Mouse (Mus musculus) 416B (cell line): Measurements from ENCODE around the gene Vma21.

Experiments used
- DNase-seq: peaks from one replicate; pipeline ENCODE4 v3.0.0; 2011; ENCODE audit warnings: low read depth

Vma21 gene

DNA sequence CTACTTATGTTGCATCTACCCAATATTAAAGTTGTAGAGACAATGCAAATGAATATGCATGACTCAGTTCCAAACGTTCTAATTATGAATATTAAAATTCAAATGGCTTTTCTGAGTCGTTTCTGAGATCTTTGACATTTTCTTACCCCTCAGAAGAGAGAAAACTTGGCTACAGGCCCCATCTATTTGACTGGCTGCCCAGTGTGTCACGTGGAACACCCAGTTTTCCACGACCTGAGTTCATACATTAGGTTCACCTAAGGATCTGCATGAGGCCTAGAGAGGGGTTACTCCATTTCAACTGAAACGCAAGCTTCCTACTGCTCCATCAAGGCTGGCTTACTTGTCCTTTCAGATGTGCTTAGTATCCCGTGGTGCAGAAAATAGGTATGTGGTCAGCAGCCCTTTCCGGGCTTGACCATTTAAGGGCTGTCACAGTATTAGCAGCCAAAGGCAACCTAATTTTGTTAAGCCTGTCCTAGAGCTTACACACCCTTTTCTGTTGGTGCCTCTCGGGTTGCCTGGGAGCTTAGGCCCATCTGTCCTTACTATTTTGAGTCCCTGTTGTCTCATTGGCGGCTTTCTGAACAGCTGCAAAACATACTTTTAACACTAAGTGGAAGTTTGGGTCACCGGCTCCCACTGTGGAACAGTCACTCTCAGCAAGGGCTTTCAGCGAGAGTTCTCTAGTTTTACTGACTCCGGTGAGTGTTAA is at the start of gene Vma21:
Gene Vma21, plus strand, starts transcription at position 294 of the 715 bp plus-strand sequence.
- DNase-seq: peak; percentile 25

GRCm38 (mm10) chrX:71767909-71768308 is 47.8 kb upstream of the Vma21 start:
- DNase-seq: no peak

DNA sequence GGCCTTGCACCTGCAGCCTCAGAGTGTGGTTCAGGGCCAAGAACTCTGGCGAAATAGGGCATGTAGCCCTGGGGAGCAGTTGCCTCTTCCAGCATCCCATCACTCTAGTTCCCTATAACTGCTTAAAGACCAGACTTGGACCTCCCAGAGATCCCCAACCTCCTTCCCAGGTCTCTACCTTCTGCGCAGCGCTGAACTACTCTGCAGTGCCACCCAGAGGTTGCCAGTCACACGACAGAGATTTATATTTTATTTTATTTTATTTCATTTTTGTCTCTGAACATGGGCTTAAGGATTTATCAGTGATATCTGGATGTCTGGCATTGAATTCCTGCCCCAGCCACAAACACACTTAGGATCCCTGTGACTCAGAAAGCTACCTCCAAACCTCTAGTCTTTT is 24.6 kb upstream of the Vma21 start:
- DNase-seq: no peak

- no peak for DNase-seq
Observed at GRCm38 (mm10) chrX:71797766-71798165, 18.0 kb upstream of the Vma21 start.

GRCm38 (mm10) chrX:71798883-71799282 is 16.8 kb upstream of the Vma21 start:
- DNase-seq: no peak

- peak; percentile 5 for DNase-seq
Observed at GRCm38 (mm10) chrX:71811966-71812835, 3.5 kb upstream of the Vma21 start.

GRCm38 (mm10) chrX:71816401-71816857 is 705 bp downstream of the Vma21 start:
- DNase-seq: peak; percentile 83

DNA sequence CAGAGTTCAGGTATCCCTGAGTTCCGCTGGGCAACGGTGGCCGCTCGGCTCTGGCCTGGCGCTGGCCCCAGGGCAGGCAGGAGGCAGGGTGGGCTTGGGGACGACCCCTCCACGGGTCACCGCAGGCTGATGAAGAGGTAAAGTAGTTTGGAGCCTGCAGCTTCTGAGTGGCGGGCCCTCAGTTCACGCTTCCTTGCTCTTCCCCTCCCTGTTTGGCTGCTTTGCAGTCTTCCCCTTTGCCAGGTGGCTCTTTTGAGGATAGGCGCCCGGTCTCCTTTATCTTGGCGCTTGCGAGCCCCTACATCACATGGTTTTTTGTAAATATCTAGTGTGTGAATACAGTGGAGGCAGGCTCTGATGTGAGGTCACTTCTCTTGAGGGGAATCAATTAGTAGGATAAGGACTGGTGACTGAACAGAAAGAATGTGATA is 1.2 kb downstream of the Vma21 start:
- DNase-seq: peak; percentile 17

DNA sequence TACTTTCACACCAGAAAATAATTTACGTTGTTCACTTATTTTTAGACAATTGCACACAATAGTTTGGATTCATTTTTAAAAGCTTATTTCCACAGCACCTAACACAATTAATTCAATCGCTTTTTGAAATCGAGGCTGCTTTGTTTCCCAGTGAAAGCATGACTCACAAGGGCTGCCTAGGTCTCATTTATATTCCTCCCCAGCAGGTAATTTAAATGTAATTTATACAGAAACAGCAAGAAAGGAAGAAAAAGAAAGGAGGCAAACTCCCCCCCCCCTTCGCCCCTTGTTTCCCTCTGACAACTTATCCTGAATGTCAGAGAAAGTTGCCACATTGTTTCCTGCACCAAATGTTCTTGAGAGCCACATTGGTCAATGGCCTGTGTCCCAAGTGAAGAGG is 23.2 kb downstream of the Vma21 start:
- no peak for DNase-seq

DNA sequence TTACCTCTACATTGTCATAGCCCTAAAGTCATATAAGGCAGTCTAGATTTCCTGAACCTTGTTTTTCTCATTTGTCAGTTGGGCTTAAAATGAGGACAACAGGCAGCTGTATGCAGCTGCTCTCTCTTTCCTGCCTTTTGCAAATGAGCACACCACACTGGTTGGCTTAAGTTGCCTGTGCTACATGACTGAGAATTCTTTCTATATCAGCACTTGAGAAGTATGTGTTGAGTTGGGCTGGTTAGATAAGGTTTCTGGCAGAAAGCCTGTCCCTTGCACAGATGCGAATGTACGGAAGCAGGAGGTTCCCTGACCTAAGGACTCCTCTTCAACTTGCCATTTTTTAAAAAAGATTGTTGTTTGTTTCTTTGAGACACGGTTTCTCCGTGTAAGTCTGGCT is 31.0 kb downstream of the Vma21 start:
- DNase-seq: no peak

DNA sequence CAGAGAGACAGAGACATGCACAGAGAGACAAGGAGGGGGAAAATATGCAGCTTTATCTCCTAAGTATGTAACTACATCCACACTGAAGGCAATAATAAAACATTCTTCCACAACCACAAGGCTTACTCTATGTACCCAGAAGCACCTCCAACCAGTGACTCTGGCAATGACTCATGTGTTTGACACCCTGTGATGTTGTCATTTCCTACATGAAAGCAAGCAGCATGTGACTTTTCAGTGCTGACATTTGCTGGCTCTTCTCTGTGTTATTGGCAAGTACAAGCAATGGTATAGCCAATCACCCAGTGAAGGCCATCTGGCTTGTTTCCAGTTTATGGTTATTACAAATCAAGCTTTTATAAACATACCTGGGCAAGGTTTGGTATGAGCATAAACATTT is 38.1 kb downstream of the Vma21 start:
- peak; percentile 7 for DNase-seq
